Mouse (Mus musculus): ENCODE data around the gene Fggy.

- TF ChIP-seq POLR2A (IDR thresholded peaks at IDR 0.05; ENCODE audit: extremely low read depth, insufficient read depth, low read length) (no peak), CTCF (IDR thresholded peaks at IDR 0.05; ENCODE audit: low read depth, low read length) (no peak)
Measured at GRCm38 (mm10) chr4:95738725-95739124, 181.4 kb downstream of the Fggy start.
